Mouse (Mus musculus) stomach, embryonic 14.5 days (tissue): Measurements from ENCODE around the gene Gemin5. TPM values are rescaled to one million over a fixed set of nuclear protein-coding genes. Genes with fewer than 3 reads are reported as not detected.

Source experiments
- ATAC-seq: fragments of 200-750 bp; cut with Nextera tagmentation; 2 replicates; pipeline ENCODE4 v1.8.0; 2017; ENCODE audit warnings: low read depth, moderate TSS enrichment; ENCODE audit not compliant: insufficient number of reproducible peaks, insufficient read depth, low FRiP score
- H3K27ac ChIP-seq: fragments of 300-500 bp; sonication (generic); 2 replicates; pipeline ENCODE4 v1.5.1; 2014; ENCODE audit warnings: mild to moderate bottlenecking, low read length, moderate library complexity, mixed read lengths
- H3K27me3 ChIP-seq: fragments of 300-500 bp; sonication (generic); 2 replicates; pipeline ENCODE4 v1.6.1; 2014; ENCODE audit warnings: low read length, control low read depth, mixed read lengths; ENCODE audit not compliant: control insufficient read depth, insufficient read depth
- H3K36me3 ChIP-seq: fragments of 300-500 bp; sonication (generic); 2 replicates; pipeline ENCODE4 v1.6.1; 2014; ENCODE audit warnings: mild to moderate bottlenecking, control low read depth, low read length, moderate library complexity, mixed read lengths; ENCODE audit not compliant: control insufficient read depth, insufficient read depth
- H3K4me1 ChIP-seq: fragments of 300-500 bp; sonication (generic); 2 replicates; pipeline ENCODE4 v1.6.1; 2014; ENCODE audit warnings: low read length, control low read depth, mixed read lengths; ENCODE audit not compliant: control insufficient read depth, insufficient read depth
- H3K4me2 ChIP-seq: fragments of 300-500 bp; sonication (generic); replicated peaks from 2 replicates; pipeline ENCODE4 v1.6.1; 2014; ENCODE audit warnings: low read depth, low read length, control low read depth
- H3K4me3 ChIP-seq: fragments of 300-500 bp; sonication (generic); 2 replicates; pipeline ENCODE4 v1.5.1; 2014; ENCODE audit warnings: low read depth, low read length, control low read depth
- H3K9ac ChIP-seq: fragments of 300-500 bp; sonication (generic); replicated peaks from 2 replicates; pipeline ENCODE4 v1.6.1; 2014; ENCODE audit warnings: low read depth, mild to moderate bottlenecking, control low read depth, low read length, moderate library complexity, mixed read lengths
- H3K9me3 ChIP-seq: fragments of 300-500 bp; sonication (generic); 2 replicates; pipeline ENCODE4 v1.6.1; 2016; ENCODE audit warnings: low read depth, low read length, control low read depth; ENCODE audit not compliant: control insufficient read depth
- WGBS: fragments of 180-500 bp; shearing (Covaris S2); extraction: QIAGEN DNeasy Blood & Tissue Kit; methylation state at CpG from one replicate; pipeline ENCODE4 v1.1.7; 2014; 5-methylcytosine and 5-hydroxymethylcytosine counted together
- polyA plus RNA-seq: library from polyadenylated mRNA; unstranded; fragments of >200 nt; fragmentation: Nextera tagmentation; extraction: Ambion mirVana; gene quantifications from 2 replicates; pipeline ENCODE4 v1.2.1, GENCODE M21; 2014

The Gemin5 gene
- polyA plus RNA-seq, 1 experiment from 2014 or later = 21.4 TPM

GRCm38 (mm10) chr11:58094766-58095165 is 73.6 kb downstream of the Gemin5 start:
- Histone ChIP-seq H3K9me3 (no peaks in the 10 kb centered on the region), H3K4me1 (0 out of 2 replicates have a peak, but pooled peaks cover 3% of the 10 kb centered on the region), H3K36me3 (no peaks in the 10 kb centered on the region), H3K27me3 (no peaks in the 10 kb centered on the region), H3K4me3 (no peak overlapping the region), H3K4me2 (no peak overlapping the region), H3K27ac (no peak overlapping the region), H3K9ac (no peak overlapping the region)
- WGBS = 74% methylated on average over 4 of the region's 4 CpGs
- ATAC-seq = no peak

- Histone ChIP-seq H3K27me3 (no peaks in the 10 kb centered on the region), H3K4me2 (peak within 1 kb of the TSS; percentile 36), H3K4me1 (0 out of 2 replicates have a peak, but pooled peaks cover 3% of the 10 kb centered on the region), H3K36me3 (no peaks in the 10 kb centered on the region), H3K9ac (no peak within 1 kb of the TSS), H3K27ac (no peak within 1 kb of the TSS), H3K4me3 (peak within 1 kb of the TSS; percentile 5; the same call in 1 of the 2 replicates), H3K9me3 (no peaks in the 10 kb centered on the region)
- 0 out of 2 replicates have a peak, but pooled peaks have one; percentile 57 for ATAC-seq
- 16% methylated on average over 12 of the region's 12 CpGs for WGBS
Observed at GRCm38 (mm10) chr11:58093021-58093528, 75.3 kb downstream of the Gemin5 start, which contains the start of gene Gm12248. Gene Gm12248, minus strand, starts transcription at chr11:58093134.

GRCm38 (mm10) chr11:58092541-58092940 is 75.8 kb downstream of the Gemin5 start:
- Histone ChIP-seq H3K27me3 (no peaks in the 10 kb centered on the region), H3K4me3 (peak overlapping the region; percentile 5; the same call in 1 of the 2 replicates), H3K9ac (no peak overlapping the region), H3K9me3 (no peaks in the 10 kb centered on the region), H3K4me2 (peak overlapping the region; percentile 36), H3K4me1 (0 out of 2 replicates have a peak, but pooled peaks cover 3% of the 10 kb centered on the region), H3K36me3 (no peaks in the 10 kb centered on the region), H3K27ac (no peak overlapping the region)
- 49% methylated on average over 4 of the region's 4 CpGs for WGBS
- ATAC-seq = no peak

GRCm38 (mm10) chr11:58081716-58082115 is 86.6 kb downstream of the Gemin5 start:
- H3K9me3 ChIP-seq = no peaks in the 10 kb centered on the region
- H3K4me2 ChIP-seq = no peak overlapping the region
- ATAC-seq = no peak
- H3K27ac ChIP-seq = no peak overlapping the region
- no peak overlapping the region for H3K9ac ChIP-seq
- WGBS = 81% methylated on average over 6 of the region's 6 CpGs
- no peak overlapping the region for H3K4me3 ChIP-seq
- no peaks in the 10 kb centered on the region for H3K4me1 ChIP-seq
- no peaks in the 10 kb centered on the region for H3K27me3 ChIP-seq
- H3K36me3 ChIP-seq = no peaks in the 10 kb centered on the region

- Histone ChIP-seq H3K9ac (no peak overlapping the region), H3K27me3 (no peaks in the 10 kb centered on the region), H3K4me1 (no peaks in the 10 kb centered on the region), H3K36me3 (no peaks in the 10 kb centered on the region), H3K27ac (no peak overlapping the region), H3K4me3 (no peak overlapping the region), H3K9me3 (no peaks in the 10 kb centered on the region), H3K4me2 (no peak overlapping the region)
- 63% methylated on average over 4 of the region's 4 CpGs for WGBS
- ATAC-seq = no peak
Observed at GRCm38 (mm10) chr11:58077270-58077669, 91.1 kb downstream of the Gemin5 start.

- ATAC-seq = no peak
- H3K4me2 ChIP-seq = no peak overlapping the region
- H3K27me3 ChIP-seq = no peaks in the 10 kb centered on the region
- H3K4me1 ChIP-seq = no peaks in the 10 kb centered on the region
- H3K36me3 ChIP-seq = no peaks in the 10 kb centered on the region
- no peak overlapping the region for H3K4me3 ChIP-seq
- no peak overlapping the region for H3K9ac ChIP-seq
- no peaks in the 10 kb centered on the region for H3K9me3 ChIP-seq
- no peak overlapping the region for H3K27ac ChIP-seq
- WGBS = 74% methylated on average over 3 of the region's 3 CpGs
Observed at GRCm38 (mm10) chr11:58072978-58073377, 95.4 kb downstream of the Gemin5 start.

Other genes starting within 250 kb of the Gemin5 start
- gene Larp1, start 159.5 kb downstream of the Gemin5 start, polyA plus RNA-seq = 23.9 and 24.1 TPM in 2 replicates
- gene Gm12248, start 75.4 kb downstream of the Gemin5 start, polyA plus RNA-seq = not detected in 2 replicates
- 87.7 and 92.6 TPM in 2 replicates for gene Cnot8, start 64.4 kb downstream of the Gemin5 start, polyA plus RNA-seq
- 118 and 123 TPM in 2 replicates for gene Mrpl22, start 3.1 kb upstream of the Gemin5 start, polyA plus RNA-seq
- gene Igtp, start 31.0 kb upstream of the Gemin5 start, polyA plus RNA-seq = 3.9 and 4.7 TPM in 2 replicates
- 3.8 and 3.9 TPM in 2 replicates for gene Irgm2, start 31.1 kb upstream of the Gemin5 start, polyA plus RNA-seq
- gene 4930438A08Rik, start 106.3 kb upstream of the Gemin5 start, polyA plus RNA-seq = not detected in 2 replicates
- gene Zfp692, start 138.5 kb upstream of the Gemin5 start, polyA plus RNA-seq = 19.8 and 21.3 TPM in 2 replicates
- gene Zfp672, start 161.8 kb upstream of the Gemin5 start, polyA plus RNA-seq = 41.8 and 44.9 TPM in 2 replicates
- gene Sh3bp5l, start 162.2 kb upstream of the Gemin5 start, polyA plus RNA-seq = 22.4 and 24.2 TPM in 2 replicates
- gene Lypd8, start 210.5 kb upstream of the Gemin5 start, polyA plus RNA-seq = 32.0 and 42.9 TPM in 2 replicates